Mouse (Mus musculus): Measurements from ENCODE around the gene Gm5868. TPM values are rescaled to one million over a fixed set of nuclear protein-coding genes. Genes with fewer than 3 reads are reported as not detected.

Gm5868 gene
- polyA plus RNA-seq, 2 experiments from 2014 or later = not detected

Other genes starting within 250 kb of the Gm5868 start
- gene Corin, start 83.1 kb downstream of the Gm5868 start, polyA plus RNA-seq (2017; shearing (Covaris generic)) = under 1 TPM in 1 of 2 experiments, not detected in 1; 0.09 TPM
- 1 to 10 TPM; 1.4 to 3.4 TPM for gene Nfxl1, start 27.9 kb downstream of the Gm5868 start, polyA plus RNA-seq (2017; shearing (Covaris generic))
- gene Zar1, start 6.3 kb downstream of the Gm5868 start, polyA plus RNA-seq (2017; shearing (Covaris generic)) = not detected
- gene Cnga1, start 56.7 kb upstream of the Gm5868 start, polyA plus RNA-seq (2017; shearing (Covaris generic)) = 1 to 10 TPM; 1.0 to 1.6 TPM
- gene Nipal1, start 60.2 kb upstream of the Gm5868 start, polyA plus RNA-seq (2017; shearing (Covaris generic)) = 10 to 100 TPM; 18.5 to 39.1 TPM
- 10 to 100 TPM; 59.1 to 67.0 TPM for gene Txk, start 165.2 kb upstream of the Gm5868 start, polyA plus RNA-seq (2017; shearing (Covaris generic))

Measured in activated CD4-positive, CD25-positive, alpha-beta regulatory T cell, adult 4 months (primary cell).